In the genomic region with DNA sequence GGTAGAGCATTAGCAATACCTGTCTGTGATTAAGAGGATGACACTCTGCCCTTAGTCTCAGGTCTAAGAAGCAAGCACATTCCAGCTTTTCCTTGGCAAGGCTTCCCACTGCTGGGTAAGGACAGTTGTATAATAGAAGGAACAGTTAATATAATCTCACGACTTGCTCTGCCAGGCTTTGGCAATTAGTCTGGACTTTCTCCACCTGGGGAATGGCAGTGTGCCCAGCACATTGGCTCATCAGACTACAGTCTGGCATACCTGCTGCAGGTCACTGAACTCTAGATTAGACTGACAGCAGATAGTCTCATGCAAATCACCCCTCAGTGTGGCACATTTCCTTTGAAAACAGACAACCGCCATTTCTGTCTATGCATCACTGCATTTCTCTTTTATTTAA, we compare ENCODE assay signal across 18 mouse cellular contexts. TPM values are rescaled to one million over a fixed set of nuclear protein-coding genes. Genes with fewer than 3 reads are reported as not detected.
DNase-seq lines count a peak whose midpoint lies in the region; ATAC-seq and TF ChIP-seq lines count a peak whose summit lies in the region.
"Had no signal": no experiment of that assay in that cellular context is flagged by ENCODE, and none has a peak within 500 bp of the region (broad histone marks: within the 10 kb centered on the region; RNA-seq: fewer than 3 reads in every experiment).

No protein-coding gene starts in this region.

- H3K27ac ChIP-seq in kidney, adult 2 months (ENCODE audit: insufficient read depth, low read depth, low read length): no peak overlapping the region
- no peak overlapping the region for H3K27ac ChIP-seq in kidney, embryonic 15.5 days
- no peak overlapping the region for H3K27ac ChIP-seq in forebrain, embryonic 11.5 days (ENCODE audit: low read depth, low read length)
- H3K27ac ChIP-seq: heart, embryonic 15.5 days; kidney, postnatal 0 days; limb, embryonic 10.5 days; liver, embryonic 14.5 days; stomach, postnatal 0 days had no signal

- WGBS in kidney, adult 2 months: 55% methylated on average over 2 of the region's 2 CpGs
- 90% methylated on average over 2 of the region's 2 CpGs for WGBS in kidney, embryonic 15.5 days
- 96% methylated on average over 2 of the region's 2 CpGs for WGBS in forebrain, embryonic 11.5 days

- ATAC-seq in kidney, embryonic 15.5 days (replicated peaks; ENCODE audit: low FRiP score): no peak
- no peak for ATAC-seq in frontal cortex, adult (ENCODE audit: low TSS enrichment)
- ATAC-seq in forebrain, embryonic 11.5 days (replicated peaks; ENCODE audit: low FRiP score): no peak
- ATAC-seq: lung, postnatal 0 days; midbrain, embryonic 16.5 days had no signal

- H3K4me1 ChIP-seq in kidney, adult 2 months (ENCODE audit: control insufficient read depth, insufficient read depth, low read length): peaks cover 7% of the 10 kb centered on the region; the same call in 1 of the 2 replicates
- no peaks in the 10 kb centered on the region for H3K4me1 ChIP-seq in kidney, embryonic 15.5 days
- H3K4me1 ChIP-seq in forebrain, embryonic 11.5 days (replicated peaks; ENCODE audit: control insufficient read depth, insufficient read depth, low read length): no peaks in the 10 kb centered on the region
- H3K4me1 ChIP-seq: heart, embryonic 15.5 days; limb, embryonic 10.5 days had no signal

- H3K27me3 ChIP-seq in kidney, adult 2 months (replicated peaks; ENCODE audit: control insufficient read depth, insufficient read depth, low read length): no peaks in the 10 kb centered on the region
- no peaks in the 10 kb centered on the region for H3K27me3 ChIP-seq in kidney, embryonic 15.5 days
- H3K27me3 ChIP-seq in forebrain, embryonic 11.5 days (ENCODE audit: control insufficient read depth, insufficient read depth, low read length): no peaks in the 10 kb centered on the region
- H3K27me3 ChIP-seq: heart, embryonic 15.5 days had no signal

- no peak overlapping the region for H3K9ac ChIP-seq in kidney, embryonic 15.5 days
- H3K9ac ChIP-seq in forebrain, embryonic 11.5 days (ENCODE audit: low read length): no peak overlapping the region
- H3K9ac ChIP-seq: heart, embryonic 15.5 days; liver, embryonic 14.5 days had no signal

- H3K36me3 ChIP-seq in kidney, adult 2 months (ENCODE audit: control insufficient read depth, insufficient read depth, low read length): no peaks in the 10 kb centered on the region
- H3K36me3 ChIP-seq in kidney, embryonic 15.5 days: no peaks in the 10 kb centered on the region
- no peaks in the 10 kb centered on the region for H3K36me3 ChIP-seq in forebrain, embryonic 11.5 days (ENCODE audit: control insufficient read depth, insufficient read depth, low read length)
- H3K36me3 ChIP-seq: G1E; heart, embryonic 15.5 days; limb, embryonic 10.5 days had no signal

- no peak overlapping the region for H3K4me2 ChIP-seq in kidney, embryonic 15.5 days
- H3K4me2 ChIP-seq in forebrain, embryonic 11.5 days (ENCODE audit: low read depth, low read length, severe bottlenecking): no peak overlapping the region
- H3K4me2 ChIP-seq: heart, embryonic 15.5 days had no signal

- no peak for TF ChIP-seq POLR2A in kidney, adult 2 months (IDR thresholded peaks at IDR 0.05; ENCODE audit: low read depth, low read length)

- no peaks in the 10 kb centered on the region for H3K9me3 ChIP-seq in kidney, embryonic 15.5 days (replicated peaks)
- H3K9me3 ChIP-seq in forebrain, embryonic 11.5 days (ENCODE audit: control insufficient read depth, low read length): no peaks in the 10 kb centered on the region
- H3K9me3 ChIP-seq: G1E; heart, embryonic 15.5 days; limb, embryonic 10.5 days had no signal

- DNase-seq in kidney, adult 2 months: peak; percentile 95
- DNase-seq in cerebellum, adult 18-20 months: peak; percentile 25 to 28
- peak; percentile 66 to 69 for DNase-seq in cerebellum, postnatal 36 days
- peak; percentile 26 to 39 for DNase-seq in kidney, postnatal 4 days
- no peak for DNase-seq in forebrain, embryonic 11.5 days (ENCODE audit: low spot score)
- DNase-seq: layer of hippocampus, postnatal 36 days; right cerebral cortex, postnatal 14 days; thymus, postnatal 25 days had no signal

- TF ChIP-seq CTCF in kidney, adult 2 months (conservative IDR thresholded peaks at IDR 0.05; ENCODE audit: insufficient read depth, insufficient read length, low read depth, low read length): no peak

- no peak overlapping the region for H3K4me3 ChIP-seq in kidney, adult 2 months (ENCODE audit: insufficient read depth, low read depth, low read length)
- no peak overlapping the region for H3K4me3 ChIP-seq in kidney, embryonic 15.5 days (replicated peaks)
- H3K4me3 ChIP-seq in forebrain, embryonic 11.5 days (ENCODE audit: low read depth, low read length): no peak overlapping the region
- H3K4me3 ChIP-seq: heart, embryonic 15.5 days; limb, embryonic 10.5 days had no signal

RNA-seq across cellular contexts. Expression of gene Vwc2l, which starts 33.0 kb away (rescaled TPM):
- polyA plus RNA-seq in kidney, adult 2 months (2012; rRNA removed): 0.03 TPM in 1 of 2 replicates, not detected in the other
- polyA plus RNA-seq in kidney, embryonic 15.5 days (2015; fragmentation: Nextera tagmentation; extraction: Ambion mirVana): 0.21 TPM in 1 of 2 replicates, not detected in the other
- 0.15 and 0.16 TPM in 2 replicates for polyA plus RNA-seq in forebrain, embryonic 11.5 days (2014; fragmentation: Nextera tagmentation; extraction: Ambion mirVana)
- polyA plus RNA-seq: G1E; heart, embryonic 15.5 days; limb, embryonic 10.5 days; liver, embryonic 14.5 days had no signal
